Mouse (Mus musculus) lung, postnatal 0 days (tissue): Measurements from ENCODE around the gene Btbd11.

ENCODE experiments used
- CTCF ChIP-seq: IDR thresholded peaks from 2 replicates; pipeline ENCODE4 v1.5.1; 2016; ENCODE audit warnings: antibody characterized with exemption, mild to moderate bottlenecking
- EP300 ChIP-seq: IDR thresholded peaks from 2 replicates; pipeline ENCODE4 v1.6.1; 2016; ENCODE audit warnings: antibody characterized with exemption, mild to moderate bottlenecking, control low read depth

- TF ChIP-seq EP300 (no peak), CTCF (no peak)
Measured at GRCm38 (mm10) chr10:85443371-85443770, 56.8 kb downstream of the Btbd11 start.
